7 mouse cellular contexts compared by ENCODE assay signal in genomic region chr4:155944271-155944670, GRCm38 (mm10). TPM values are rescaled to one million over a fixed set of nuclear protein-coding genes. Genes with fewer than 3 reads are reported as not detected.
DNase-seq lines count a peak whose midpoint lies in the region; ATAC-seq and TF ChIP-seq lines count a peak whose summit lies in the region.

No protein-coding gene starts in this region.

- H3K4me3 ChIP-seq in C2C12 (ENCODE audit: insufficient read depth, poor library complexity, severe bottlenecking) = peak overlapping the region; percentile 92
- peak overlapping the region; percentile 91 to 98 (median 96) for H3K4me3 ChIP-seq in CH12.LX (replicated peaks in 1 of 3; ENCODE audit: low read depth in 2 of 3, low read length in 2 of 3, poor library complexity in 1 of 3)
- H3K4me3 ChIP-seq in forebrain, embryonic 14.5 days (ENCODE audit: low read depth, low read length) = peak overlapping the region; percentile 98
- peak overlapping the region; percentile 93 for H3K4me3 ChIP-seq in midbrain, postnatal 0 days (ENCODE audit: low read depth, low read length)

- ATAC-seq in forebrain, embryonic 14.5 days = peak; percentile 8
- ATAC-seq in midbrain, postnatal 0 days (ENCODE audit: low FRiP score) = peak; percentile 25; the same call in 1 of the 2 replicates
- ATAC-seq in frontal cortex, adult (ENCODE audit: low TSS enrichment) = no peak

- peak overlapping the region; percentile 23 for H3K27ac ChIP-seq in CH12.LX (ENCODE audit: insufficient read depth, low read depth)
- no peak overlapping the region for H3K27ac ChIP-seq in forebrain, embryonic 14.5 days (ENCODE audit: low read depth, low read length)
- H3K27ac ChIP-seq in midbrain, postnatal 0 days (ENCODE audit: low read depth, low read length) = peak overlapping the region; percentile 78

- in situ Hi-C loops in CH12.LX (cut with MboI; ENCODE audit: low pct_ligation_motif_present, low pct_unique_long_range_greater_than_20kb, low sequenced_read_pairs) = loop anchor here (5.0 to 10.0 kb wide), 2 partner anchors 52 to 109 kb away; partner anchors contain the start of genes Acap3, Aurkaip1, Mxra8 and Pusl1

- H3K36me3 ChIP-seq in C2C12 (ENCODE audit: control insufficient read depth, insufficient read depth) (peaks cover 28% of the 10 kb centered on the region), CH12.LX (replicated peaks in 1 of 2; ENCODE audit: control insufficient read depth in 1 of 2, insufficient read depth in 1 of 2, low read length in 1 of 2) (peaks cover 26 to 38% of the 10 kb centered on the region in 2 experiments)
- peaks cover 24% of the 10 kb centered on the region for H3K36me3 ChIP-seq in forebrain, embryonic 14.5 days (ENCODE audit: control insufficient read depth, insufficient read depth, low read length)
- peaks cover 13% of the 10 kb centered on the region; the same call in 1 of the 2 replicates for H3K36me3 ChIP-seq in midbrain, postnatal 0 days (ENCODE audit: insufficient read depth, low read length)

- no peak for TF ChIP-seq EP300 in CH12.LX (IDR thresholded peaks at IDR 0.05; ENCODE audit: low read length)

- peaks cover 11 to 30% of the 10 kb centered on the region in 2 experiments for H3K4me1 ChIP-seq in CH12.LX (ENCODE audit: control insufficient read depth in 1 of 2, insufficient read depth in 2 of 2)
- peaks cover 12% of the 10 kb centered on the region for H3K4me1 ChIP-seq in forebrain, embryonic 14.5 days (ENCODE audit: control insufficient read depth, insufficient read depth, low read length)
- peaks cover 6% of the 10 kb centered on the region; the same call in 1 of the 2 replicates for H3K4me1 ChIP-seq in midbrain, postnatal 0 days (ENCODE audit: insufficient read depth, low read length)

- no peak for TF ChIP-seq CTCF in C2C12 (IDR thresholded peaks at IDR 0.05; ENCODE audit: control insufficient read depth, insufficient read depth, insufficient read length)
- TF ChIP-seq CTCF in CH12.LX (conservative IDR thresholded peaks at IDR 0.05 in 1 of 2, IDR thresholded peaks at IDR 0.05 in 1 of 2; ENCODE audit: low read depth in 2 of 2, low read length in 2 of 2) = no peak
- no peak for TF ChIP-seq CTCF in midbrain, postnatal 0 days (IDR thresholded peaks at IDR 0.05)

- dilution Hi-C loops in CH12.LX (cut with MboI; ENCODE audit: extremely low pct_ligation_motif_present, extremely low pct_unique_long_range_greater_than_20kb, low sequenced_read_pairs) = no loop called here

- no peaks in the 10 kb centered on the region for H3K9me3 ChIP-seq in CH12.LX (replicated peaks; ENCODE audit: low read length)
- H3K9me3 ChIP-seq in forebrain, embryonic 14.5 days (replicated peaks; ENCODE audit: control insufficient read depth, low read length) = no peaks in the 10 kb centered on the region
- no peaks in the 10 kb centered on the region for H3K9me3 ChIP-seq in midbrain, postnatal 0 days (ENCODE audit: low read length)

- H3K79me3 ChIP-seq in C2C12 (ENCODE audit: low read depth) = peaks cover 49% of the 10 kb centered on the region

- peak; percentile 39 for DNase-seq in CH12.LX (ENCODE audit: extremely low read depth)
- no peak for DNase-seq in forebrain, embryonic 14.5 days (ENCODE audit: low spot score)
- peak; percentile 57 for DNase-seq in large intestine, adult 2 months (ENCODE audit: low read depth, low spot score)
- DNase-seq in midbrain, postnatal 0 days (ENCODE audit: low spot score) = peak; percentile 18
- no peak for DNase-seq in layer of hippocampus, postnatal 25 days (ENCODE audit: extremely low spot score in 1 of 2, low spot score in 1 of 2)

- TF ChIP-seq POLR2A in CH12.LX (IDR thresholded peaks at IDR 0.05; ENCODE audit: low read depth, low read length) = no peak

- H3ac ChIP-seq in C2C12 (ENCODE audit: control insufficient read depth, insufficient read length, low read depth) = peak overlapping the region; percentile 94

- peak overlapping the region; percentile 90 for H3K9ac ChIP-seq in CH12.LX (ENCODE audit: insufficient read depth, low read depth)
- peak overlapping the region; percentile 84 for H3K9ac ChIP-seq in forebrain, embryonic 14.5 days (ENCODE audit: low read length)
- peak overlapping the region; percentile 90 for H3K9ac ChIP-seq in midbrain, postnatal 0 days (replicated peaks; ENCODE audit: low read length, poor library complexity, severe bottlenecking)

- TF ChIP-seq RAD21 in CH12.LX (IDR thresholded peaks at IDR 0.05; ENCODE audit: low read depth, low read length) = no peak

- 1% methylated on average over 17 of the region's 17 CpGs for WGBS in forebrain, embryonic 14.5 days
- WGBS in large intestine, adult 2 months = under 1% methylated on average over 17 of the region's 17 CpGs
- WGBS in midbrain, postnatal 0 days = 0% methylated on average over 17 of the region's 17 CpGs

- H3K79me2 ChIP-seq in C2C12 (ENCODE audit: control insufficient read depth, insufficient read depth) = peaks cover 64% of the 10 kb centered on the region
- H3K79me2 ChIP-seq in CH12.LX (replicated peaks; ENCODE audit: control insufficient read depth, extremely low read depth, insufficient read depth, poor library complexity, severe bottlenecking) = peaks cover 56% of the 10 kb centered on the region

- peak overlapping the region; percentile 93 for H3K4me2 ChIP-seq in CH12.LX (ENCODE audit: insufficient read depth, low read depth, poor library complexity, severe bottlenecking)
- H3K4me2 ChIP-seq in forebrain, embryonic 14.5 days (ENCODE audit: low read length) = peak overlapping the region; percentile 98
- H3K4me2 ChIP-seq in midbrain, postnatal 0 days (ENCODE audit: low read depth, low read length, poor library complexity, severe bottlenecking) = peak overlapping the region; percentile 73

- H3K27me3 ChIP-seq in C2C12 (ENCODE audit: control insufficient read depth, insufficient read depth, insufficient read length) (no peaks in the 10 kb centered on the region), CH12.LX (replicated peaks) (no peaks in the 10 kb centered on the region)
- H3K27me3 ChIP-seq in forebrain, embryonic 14.5 days (replicated peaks; ENCODE audit: control insufficient read depth, insufficient read depth, low read length) = no peaks in the 10 kb centered on the region
- H3K27me3 ChIP-seq in midbrain, postnatal 0 days (ENCODE audit: insufficient read depth, low read length) = no peaks in the 10 kb centered on the region

TF ChIP-seq in C2C12, 6 proteins besides CTCF, POLR2A, EP300 and RAD21 (continues in another document):
- TF ChIP-seq MAX (IDR thresholded peaks at IDR 0.05) = no peak

TF ChIP-seq in CH12.LX, 34 proteins besides CTCF, POLR2A, EP300 and RAD21 (continues in another document):
- TF ChIP-seq UBTF (IDR thresholded peaks at IDR 0.05; ENCODE audit: low read depth, low read length) = no peak

RNA-seq across cellular contexts. Expression of gene Ube2j2, which starts 0.6 kb away (rescaled TPM):
- polyA plus RNA-seq in C2C12 (2012; fragmentation: generic; extraction: Trizol) (68.2 TPM), CH12.LX (2012; ENCODE audit: insufficient read length, low read depth) (144 and 150 TPM in 2 replicates)
- total RNA-seq in CH12.LX (2012; rRNA removed) (73.5 and 112 TPM in 2 replicates), CH12.LX (2014; rRNA removed) (137 and 145 TPM in 2 replicates)
- 116 and 137 TPM in 2 replicates for polyA plus RNA-seq in forebrain, embryonic 14.5 days (2014; fragmentation: Nextera tagmentation; extraction: Ambion mirVana)
- 77.4 and 92.8 TPM in 2 replicates for polyA plus RNA-seq in large intestine, adult 2 months (2012; rRNA removed)
- 76.5 and 82.0 TPM in 2 replicates for total RNA-seq in midbrain, postnatal 0 days (2014; rRNA removed)
- 125 and 138 TPM in 2 replicates for polyA plus RNA-seq in midbrain, postnatal 0 days (2015; fragmentation: Nextera tagmentation; extraction: Ambion mirVana)
- 10 to 100 TPM; 71.5 to 73.6 TPM for total RNA-seq in layer of hippocampus, postnatal 25 days (2021)

RNA-seq across cellular contexts. Expression of gene C1qtnf12, which starts 17.8 kb away (rescaled TPM):
- polyA plus RNA-seq in C2C12 (2012; fragmentation: generic; extraction: Trizol) (2.4 TPM), CH12.LX (2012; ENCODE audit: insufficient read length, low read depth) (25.0 and 27.6 TPM in 2 replicates)
- total RNA-seq in CH12.LX (2012; rRNA removed) (21.0 and 21.1 TPM in 2 replicates), CH12.LX (2014; rRNA removed) (24.5 and 25.3 TPM in 2 replicates)
- 8.0 and 11.3 TPM in 2 replicates for polyA plus RNA-seq in forebrain, embryonic 14.5 days (2014; fragmentation: Nextera tagmentation; extraction: Ambion mirVana)
- 77.0 and 151 TPM in 2 replicates for polyA plus RNA-seq in large intestine, adult 2 months (2012; rRNA removed)
- 11.7 and 13.3 TPM in 2 replicates for total RNA-seq in midbrain, postnatal 0 days (2014; rRNA removed)
- polyA plus RNA-seq in midbrain, postnatal 0 days (2015; fragmentation: Nextera tagmentation; extraction: Ambion mirVana) = 11.7 and 14.8 TPM in 2 replicates
- total RNA-seq in layer of hippocampus, postnatal 25 days (2021) = 10 to 100 TPM; 16.7 to 17.7 TPM

RNA-seq across cellular contexts. Expression of gene B3galt6, which starts 48.2 kb away (rescaled TPM):
- polyA plus RNA-seq in C2C12 (2012; fragmentation: generic; extraction: Trizol) (6.6 TPM), CH12.LX (2012; ENCODE audit: insufficient read length, low read depth) (3.1 and 3.4 TPM in 2 replicates)
- total RNA-seq in CH12.LX (2012; rRNA removed) (10.1 and 11.3 TPM in 2 replicates), CH12.LX (2014; rRNA removed) (8.6 and 9.9 TPM in 2 replicates)
- polyA plus RNA-seq in forebrain, embryonic 14.5 days (2014; fragmentation: Nextera tagmentation; extraction: Ambion mirVana) = 27.6 and 29.6 TPM in 2 replicates
- 5.9 and 6.0 TPM in 2 replicates for polyA plus RNA-seq in large intestine, adult 2 months (2012; rRNA removed)
- total RNA-seq in midbrain, postnatal 0 days (2014; rRNA removed) = 52.5 and 57.2 TPM in 2 replicates
- 31.1 and 32.2 TPM in 2 replicates for polyA plus RNA-seq in midbrain, postnatal 0 days (2015; fragmentation: Nextera tagmentation; extraction: Ambion mirVana)
- 10 to 100 TPM; 10.4 to 11.2 TPM for total RNA-seq in layer of hippocampus, postnatal 25 days (2021)

RNA-seq across cellular contexts. Expression of gene Sdf4, which starts 48.4 kb away (rescaled TPM):
- polyA plus RNA-seq in C2C12 (2012; fragmentation: generic; extraction: Trizol) (141 TPM), CH12.LX (2012; ENCODE audit: insufficient read length, low read depth) (167 and 193 TPM in 2 replicates)
- total RNA-seq in CH12.LX (2012; rRNA removed) (193 and 211 TPM in 2 replicates), CH12.LX (2014; rRNA removed) (210 and 227 TPM in 2 replicates)
- 124 and 127 TPM in 2 replicates for polyA plus RNA-seq in forebrain, embryonic 14.5 days (2014; fragmentation: Nextera tagmentation; extraction: Ambion mirVana)
- polyA plus RNA-seq in large intestine, adult 2 months (2012; rRNA removed) = 77.4 and 77.7 TPM in 2 replicates
- 84.8 and 105 TPM in 2 replicates for total RNA-seq in midbrain, postnatal 0 days (2014; rRNA removed)
- 111 and 112 TPM in 2 replicates for polyA plus RNA-seq in midbrain, postnatal 0 days (2015; fragmentation: Nextera tagmentation; extraction: Ambion mirVana)
- total RNA-seq in layer of hippocampus, postnatal 25 days (2021) = 100 to 1,000 TPM; 180 to 193 TPM

RNA-seq across cellular contexts. Expression of gene Acap3, which starts 52.6 kb away (rescaled TPM):
- polyA plus RNA-seq in C2C12 (2012; fragmentation: generic; extraction: Trizol) = 31.0 TPM
- 10.7 and 13.1 TPM in 2 replicates for total RNA-seq in CH12.LX (2012; rRNA removed)
- total RNA-seq in CH12.LX (2014; rRNA removed) = 4.2 and 4.3 TPM in 2 replicates
- 10.5 and 13.4 TPM in 2 replicates for polyA plus RNA-seq in CH12.LX (2012; ENCODE audit: insufficient read length, low read depth)
- 60.5 and 77.0 TPM in 2 replicates for polyA plus RNA-seq in forebrain, embryonic 14.5 days (2014; fragmentation: Nextera tagmentation; extraction: Ambion mirVana)
- 9.5 and 16.3 TPM in 2 replicates for polyA plus RNA-seq in large intestine, adult 2 months (2012; rRNA removed)
- 82.6 and 99.3 TPM in 2 replicates for total RNA-seq in midbrain, postnatal 0 days (2014; rRNA removed)
- polyA plus RNA-seq in midbrain, postnatal 0 days (2015; fragmentation: Nextera tagmentation; extraction: Ambion mirVana) = 63.3 and 64.5 TPM in 2 replicates
- 100 to 1,000 TPM; 127 to 145 TPM for total RNA-seq in layer of hippocampus, postnatal 25 days (2021)

Comparison
In these comparisons a context has a peak if more than half of its experiments do, and no peak if none do; other contexts are left out.
1. DNase-seq: peak in CH12.LX (single experiment), large intestine, adult 2 months (single experiment) and midbrain, postnatal 0 days (single experiment); none in forebrain, embryonic 14.5 days (single experiment) and layer of hippocampus, postnatal 25 days (0 of 2).
2. Peak in every context shown above with its lines, with median percentiles within 50 percentile points of each other: H3K4me3 ChIP-seq, H3K4me2 ChIP-seq and H3K9ac ChIP-seq.